Mouse (Mus musculus) left cerebral cortex, adult 9 months (tissue): Measurements from ENCODE around the gene Fcrla.
"Not testable (repeated sequence)": the region's sequence is repeated elsewhere in the genome, so short reads cannot be mapped to it uniquely, and the experiment has no call there.

Experiments
- DNase-seq, 2 experiments: peaks; one replicate each; pipeline ENCODE4 v3.0.0; 2022; ENCODE audit warnings: low spot score in 2 of 2

Gene Fcrla

GRCm38 (mm10) chr1:170927378-170927777 lies at the start of gene Fcrla:
Gene Fcrla (minus strand): TSS chr1:170927583.
- DNase-seq = no peak

- no peak for DNase-seq
Measured at GRCm38 (mm10) chr1:170976447-170976846, 49.1 kb upstream of the Fcrla start, which contains the start of gene Fcgr2b. Gene Fcgr2b (minus strand): TSS chr1:170976547.

- DNase-seq = no peak
Measured at GRCm38 (mm10) chr1:170975751-170976161, 48.4 kb upstream of the Fcrla start.

- not testable (repeated sequence) for DNase-seq
Measured at GRCm38 (mm10) chr1:170975350-170975749, 48.0 kb upstream of the Fcrla start.

- no peak for DNase-seq
Measured at GRCm38 (mm10) chr1:170974736-170975135, 47.4 kb upstream of the Fcrla start.

GRCm38 (mm10) chr1:170974171-170974570 lies 46.8 kb upstream of the Fcrla start:
- no peak for DNase-seq

GRCm38 (mm10) chr1:170972936-170973335 lies 45.6 kb upstream of the Fcrla start:
- no peak for DNase-seq

- DNase-seq = no peak
Measured at GRCm38 (mm10) chr1:170972494-170972893, 45.1 kb upstream of the Fcrla start.

- DNase-seq = no peak
Measured at GRCm38 (mm10) chr1:170968576-170968975, 41.2 kb upstream of the Fcrla start.

- DNase-seq = no peak
Measured at GRCm38 (mm10) chr1:170967581-170967980, 40.2 kb upstream of the Fcrla start.

GRCm38 (mm10) chr1:170963087-170963486 lies 35.7 kb upstream of the Fcrla start:
- DNase-seq = no peak

GRCm38 (mm10) chr1:170962301-170962700 lies 34.9 kb upstream of the Fcrla start:
- DNase-seq = no peak

GRCm38 (mm10) chr1:170961101-170961500 lies 33.7 kb upstream of the Fcrla start:
- DNase-seq = no peak

GRCm38 (mm10) chr1:170959791-170960190 lies 32.4 kb upstream of the Fcrla start:
- no peak for DNase-seq

- no peak for DNase-seq
Measured at GRCm38 (mm10) chr1:170958225-170958624, 30.8 kb upstream of the Fcrla start.

- no peak for DNase-seq
Measured at GRCm38 (mm10) chr1:170953192-170953591, 25.8 kb upstream of the Fcrla start.

- no peak for DNase-seq
Measured at GRCm38 (mm10) chr1:170950772-170951171, 23.4 kb upstream of the Fcrla start.

- not testable (repeated sequence) for DNase-seq
Measured at GRCm38 (mm10) chr1:170944908-170945307, 17.5 kb upstream of the Fcrla start.

GRCm38 (mm10) chr1:170944151-170944550 lies 16.8 kb upstream of the Fcrla start:
- DNase-seq = not testable (repeated sequence)

GRCm38 (mm10) chr1:170939255-170939654 lies 11.9 kb upstream of the Fcrla start:
- DNase-seq = no peak

GRCm38 (mm10) chr1:170934383-170934782 lies 7.0 kb upstream of the Fcrla start:
- no peak for DNase-seq

- no peak for DNase-seq
Measured at GRCm38 (mm10) chr1:170933940-170934339, 6.6 kb upstream of the Fcrla start.

GRCm38 (mm10) chr1:170933386-170933920 lies 6.1 kb upstream of the Fcrla start:
- no peak for DNase-seq

- DNase-seq = no peak
Measured at GRCm38 (mm10) chr1:170932043-170932442, 4.7 kb upstream of the Fcrla start.
